Mouse (Mus musculus): ENCODE measurements at regions not wholly inside any gene's neighbourhood (a gene's known extent, or its start where the extent isn't known, plus 50 kb on each side); places are given as distances from the start of the nearest gene placed in this dataset.

GRCm38 (mm10) chr11:27833736-27834135 is 505.9 kb downstream of the Gm6685 start:
- DNase-seq: no peak

GRCm38 (mm10) chr11:27799826-27800620 is 539.6 kb downstream of the Gm6685 start:
- DNase-seq: no peak

GRCm38 (mm10) chr11:27753913-27754218 is 585.8 kb downstream of the Gm6685 start:
- DNase-seq: no peak

- peak; percentile 50 for DNase-seq
Measured at GRCm38 (mm10) chr11:27753212-27753912, 586.3 kb downstream of the Gm6685 start.

- no peak for DNase-seq
Measured at GRCm38 (mm10) chr11:27726109-27726508, 613.6 kb downstream of the Gm6685 start.

- no peak for DNase-seq
Measured at GRCm38 (mm10) chr11:27721346-27721745, 618.3 kb downstream of the Gm6685 start.

GRCm38 (mm10) chr11:27672436-27672835 is 667.2 kb downstream of the Gm6685 start:
- no peak for DNase-seq
